In genomic region chr4:75816026-75816425, GRCm38 (mm10) we compare ENCODE assay signal across 34 mouse cellular contexts.
"Had no signal": no experiment of that assay in that cellular context is flagged by ENCODE, and none has a peak within 500 bp of the region (broad histone marks: within the 10 kb centered on the region; RNA-seq: fewer than 3 reads in every experiment).

No protein-coding gene starts in this region.

- DNase-seq: heart, postnatal 10 days; heart, postnatal 14 days; heart, postnatal 36 days; heart, postnatal 4 days; kidney, adult 11 months; kidney, adult 18-20 months; kidney, adult 2 months; kidney, adult 8-10 months; kidney, adult 9 months; kidney, postnatal 10 days; kidney, postnatal 14 days; kidney, postnatal 25 days; kidney, postnatal 36 days; kidney, postnatal 4 days; layer of hippocampus, adult 9-11 months; layer of hippocampus, postnatal 36 days had no signal

- H3K36me3 ChIP-seq: heart, embryonic 10.5 days; heart, embryonic 12.5 days; heart, embryonic 13.5 days; heart, embryonic 15.5 days; hindbrain, embryonic 10.5 days; hindbrain, embryonic 12.5 days; hindbrain, embryonic 13.5 days; hindbrain, embryonic 15.5 days; intestine, embryonic 15.5 days; kidney, embryonic 15.5 days had no signal

- H3K4me1 ChIP-seq: heart, embryonic 15.5 days; hindbrain, embryonic 10.5 days; hindbrain, embryonic 12.5 days; hindbrain, embryonic 13.5 days; hindbrain, embryonic 15.5 days; intestine, embryonic 15.5 days; kidney, embryonic 15.5 days had no signal

- H3K4me3 ChIP-seq: heart, embryonic 10.5 days; heart, embryonic 12.5 days; heart, embryonic 13.5 days; heart, embryonic 15.5 days; hindbrain, embryonic 10.5 days; hindbrain, embryonic 12.5 days; hindbrain, embryonic 13.5 days; hindbrain, embryonic 15.5 days; intestine, embryonic 15.5 days; kidney, embryonic 15.5 days; layer of hippocampus, adult 2 months had no signal

- ATAC-seq: hindbrain, embryonic 16.5 days; hindbrain, postnatal 0 days; inflammation-experienced regulatory T-cells, adult 6 months; intestine, embryonic 15.5 days; intestine, embryonic 16.5 days; intestine, postnatal 0 days had no signal

- H3K27me3 ChIP-seq: heart, embryonic 12.5 days; heart, embryonic 13.5 days; heart, embryonic 15.5 days; hindbrain, embryonic 12.5 days; hindbrain, embryonic 13.5 days; hindbrain, embryonic 15.5 days; intestine, embryonic 15.5 days; kidney, embryonic 15.5 days had no signal

- H3K27ac ChIP-seq: heart, embryonic 10.5 days; heart, embryonic 13.5 days; heart, embryonic 15.5 days; hindbrain, embryonic 10.5 days; hindbrain, embryonic 12.5 days; hindbrain, embryonic 13.5 days; hindbrain, embryonic 14.5 days; hindbrain, embryonic 15.5 days; hindbrain, postnatal 0 days; intestine, embryonic 15.5 days; kidney, embryonic 15.5 days; kidney, postnatal 0 days; layer of hippocampus, adult 2 months had no signal

- H3K9ac ChIP-seq: heart, embryonic 12.5 days; heart, embryonic 13.5 days; heart, embryonic 15.5 days; hindbrain, embryonic 12.5 days; hindbrain, embryonic 13.5 days; hindbrain, embryonic 14.5 days; hindbrain, embryonic 15.5 days; intestine, embryonic 15.5 days; kidney, embryonic 15.5 days had no signal

- H3K9me3 ChIP-seq: heart, embryonic 10.5 days; heart, embryonic 12.5 days; heart, embryonic 13.5 days; heart, embryonic 15.5 days; hindbrain, embryonic 10.5 days; hindbrain, embryonic 12.5 days; hindbrain, embryonic 13.5 days; hindbrain, embryonic 15.5 days; intestine, embryonic 15.5 days; kidney, embryonic 15.5 days had no signal
